Mouse (Mus musculus): Measurements from ENCODE around the gene Rnf223.

GRCm38 (mm10) chr4:156166477-156166876 lies 36.2 kb downstream of the Rnf223 start:
- peak; percentile 20; the same call in 1 of the 2 replicates for TF ChIP-seq CTCF (IDR thresholded peaks at IDR 0.05; ENCODE audit: control insufficient read depth, insufficient read depth, low read length)
- TF ChIP-seq POLR2A (IDR thresholded peaks at IDR 0.05; ENCODE audit: borderline replicate concordance, control insufficient read depth, low read depth, low read length), result no peak
